Mouse (Mus musculus) lung, adult 18-20 months (tissue): ENCODE measurements around the gene Fcrla.
"Not testable (repeated sequence)": the region's sequence is repeated elsewhere in the genome, so short reads cannot be mapped to it uniquely, and the experiment has no call there.

ENCODE experiments used
- DNase-seq, 2 experiments: peaks; one replicate each; pipeline ENCODE4 v3.0.0; 2022; ENCODE audit warnings: mixed read lengths in 2 of 2

The Fcrla gene

GRCm38 (mm10) chr1:170927378-170927777 lies at the start of gene Fcrla:
Fcrla (minus strand) TSS chr1:170927583.
- no peak for DNase-seq

GRCm38 (mm10) chr1:170976447-170976846 lies 49.1 kb upstream of the Fcrla start, which contains the start of gene Fcgr2b:
Fcgr2b (minus strand) TSS chr1:170976547.
- DNase-seq = no peak

GRCm38 (mm10) chr1:170975751-170976161 lies 48.4 kb upstream of the Fcrla start:
- DNase-seq = no peak

- DNase-seq = not testable (repeated sequence)
Observed at GRCm38 (mm10) chr1:170975350-170975749, 48.0 kb upstream of the Fcrla start.

GRCm38 (mm10) chr1:170974736-170975135 lies 47.4 kb upstream of the Fcrla start:
- no peak for DNase-seq

GRCm38 (mm10) chr1:170974171-170974570 lies 46.8 kb upstream of the Fcrla start:
- no peak for DNase-seq

- no peak for DNase-seq
Observed at GRCm38 (mm10) chr1:170972936-170973335, 45.6 kb upstream of the Fcrla start.

- DNase-seq = no peak
Observed at GRCm38 (mm10) chr1:170972494-170972893, 45.1 kb upstream of the Fcrla start.

GRCm38 (mm10) chr1:170968576-170968975 lies 41.2 kb upstream of the Fcrla start:
- DNase-seq = no peak

GRCm38 (mm10) chr1:170967581-170967980 lies 40.2 kb upstream of the Fcrla start:
- DNase-seq = peak; percentile 38 to 50

GRCm38 (mm10) chr1:170963087-170963486 lies 35.7 kb upstream of the Fcrla start:
- no peak for DNase-seq

- no peak for DNase-seq
Observed at GRCm38 (mm10) chr1:170962301-170962700, 34.9 kb upstream of the Fcrla start.

- DNase-seq = no peak
Observed at GRCm38 (mm10) chr1:170961101-170961500, 33.7 kb upstream of the Fcrla start.

- no peak for DNase-seq
Observed at GRCm38 (mm10) chr1:170959791-170960190, 32.4 kb upstream of the Fcrla start.

- no peak for DNase-seq
Observed at GRCm38 (mm10) chr1:170958225-170958624, 30.8 kb upstream of the Fcrla start.

- peak in 1 of 2 experiments; percentile 23 for DNase-seq
Observed at GRCm38 (mm10) chr1:170953192-170953591, 25.8 kb upstream of the Fcrla start.

- no peak for DNase-seq
Observed at GRCm38 (mm10) chr1:170950772-170951171, 23.4 kb upstream of the Fcrla start.

GRCm38 (mm10) chr1:170944908-170945307 lies 17.5 kb upstream of the Fcrla start:
- not testable (repeated sequence) for DNase-seq

- DNase-seq = not testable (repeated sequence)
Observed at GRCm38 (mm10) chr1:170944151-170944550, 16.8 kb upstream of the Fcrla start.

GRCm38 (mm10) chr1:170939255-170939654 lies 11.9 kb upstream of the Fcrla start:
- DNase-seq = peak; percentile 48 to 53

- DNase-seq = no peak
Observed at GRCm38 (mm10) chr1:170934383-170934782, 7.0 kb upstream of the Fcrla start.

GRCm38 (mm10) chr1:170933940-170934339 lies 6.6 kb upstream of the Fcrla start:
- no peak for DNase-seq

GRCm38 (mm10) chr1:170933386-170933920 lies 6.1 kb upstream of the Fcrla start:
- no peak for DNase-seq

- no peak for DNase-seq
Observed at GRCm38 (mm10) chr1:170932043-170932442, 4.7 kb upstream of the Fcrla start.

GRCm38 (mm10) chr1:170929245-170929644 lies 1.9 kb upstream of the Fcrla start:
- no peak for DNase-seq
